Comparison of ENCODE assay signal across 11 mouse cellular contexts in genomic region chr1:44216352-44217116, GRCm38 (mm10). TPM values are rescaled to one million over a fixed set of nuclear protein-coding genes. Genes with fewer than 3 reads are reported as not detected.
A peak's percentile ranks its signal among the peaks of the same experiment; 100 is the strongest.
DNase-seq lines count a peak whose midpoint lies in the region; ATAC-seq lines count a peak whose summit lies in the region.
"Had no signal": no experiment of that assay in that cellular context is flagged by ENCODE, and none has a peak within 500 bp of the region (broad histone marks: within the 10 kb centered on the region; RNA-seq: fewer than 3 reads in every experiment).

No protein-coding gene starts in this region.

- DNase-seq in forebrain, embryonic 14.5 days (ENCODE audit: low spot score) = peak; percentile 61
- no peak for DNase-seq in forebrain, embryonic 10.5 days (ENCODE audit: extremely low spot score, low spot score)
- DNase-seq in kidney, postnatal 10 days = peak; percentile 7
- DNase-seq in kidney, adult 8-10 months = no peak
- peak; percentile 61 for DNase-seq in lung, postnatal 25 days (ENCODE audit: low spot score)
- DNase-seq in liver, embryonic 11.5 days (ENCODE audit: low spot score) = no peak
- DNase-seq: B cell, adult 2 months had no signal

- H3K9ac ChIP-seq in forebrain, embryonic 14.5 days (ENCODE audit: low read length) = no peak overlapping the region
- no peak overlapping the region for H3K9ac ChIP-seq in heart, embryonic 16.5 days (ENCODE audit: low read length)
- no peak overlapping the region for H3K9ac ChIP-seq in liver, embryonic 11.5 days (ENCODE audit: low read depth, low read length)
- H3K9ac ChIP-seq: liver, embryonic 15.5 days had no signal

- no peaks in the 10 kb centered on the region for H3K27me3 ChIP-seq in forebrain, embryonic 14.5 days (replicated peaks; ENCODE audit: control insufficient read depth, insufficient read depth, low read length)
- H3K27me3 ChIP-seq in forebrain, embryonic 10.5 days (ENCODE audit: poor library complexity, severe bottlenecking) = no peaks in the 10 kb centered on the region
- H3K27me3 ChIP-seq in heart, embryonic 16.5 days (ENCODE audit: control insufficient read depth, insufficient read depth, low read length) = no peaks in the 10 kb centered on the region
- H3K27me3 ChIP-seq in liver, embryonic 11.5 days (replicated peaks; ENCODE audit: control insufficient read depth, insufficient read depth, low read length) = no peaks in the 10 kb centered on the region
- H3K27me3 ChIP-seq: liver, embryonic 15.5 days had no signal

- no peaks in the 10 kb centered on the region for H3K9me3 ChIP-seq in forebrain, embryonic 14.5 days (replicated peaks; ENCODE audit: control insufficient read depth, low read length)
- H3K9me3 ChIP-seq in forebrain, embryonic 10.5 days = no peaks in the 10 kb centered on the region
- H3K9me3 ChIP-seq in heart, embryonic 16.5 days (replicated peaks; ENCODE audit: control insufficient read depth, low read length) = no peaks in the 10 kb centered on the region
- no peaks in the 10 kb centered on the region for H3K9me3 ChIP-seq in liver, embryonic 11.5 days (ENCODE audit: control insufficient read depth, low read length)
- H3K9me3 ChIP-seq: liver, embryonic 15.5 days had no signal

- no peaks in the 10 kb centered on the region for H3K4me1 ChIP-seq in forebrain, embryonic 14.5 days (ENCODE audit: control insufficient read depth, insufficient read depth, low read length)
- H3K4me1 ChIP-seq in forebrain, embryonic 10.5 days = no peaks in the 10 kb centered on the region
- peaks cover 7% of the 10 kb centered on the region; the same call in 1 of the 2 replicates for H3K4me1 ChIP-seq in heart, embryonic 16.5 days (ENCODE audit: control insufficient read depth, insufficient read depth, low read length)
- H3K4me1 ChIP-seq in liver, embryonic 11.5 days (replicated peaks; ENCODE audit: control insufficient read depth, insufficient read depth, low read length) = no peaks in the 10 kb centered on the region
- H3K4me1 ChIP-seq: liver, embryonic 15.5 days had no signal

- H3K27ac ChIP-seq in forebrain, embryonic 14.5 days (ENCODE audit: low read depth, low read length) = no peak overlapping the region
- no peak overlapping the region for H3K27ac ChIP-seq in forebrain, embryonic 10.5 days
- H3K27ac ChIP-seq in heart, embryonic 16.5 days (ENCODE audit: low read length) = peak overlapping the region; percentile 43; the same call in 1 of the 2 replicates
- no peak overlapping the region for H3K27ac ChIP-seq in liver, embryonic 11.5 days (ENCODE audit: low read depth, low read length)
- H3K27ac ChIP-seq: liver, embryonic 15.5 days had no signal

- H3K36me3 ChIP-seq in forebrain, embryonic 14.5 days (ENCODE audit: control insufficient read depth, insufficient read depth, low read length) = no peaks in the 10 kb centered on the region
- no peaks in the 10 kb centered on the region for H3K36me3 ChIP-seq in forebrain, embryonic 10.5 days (replicated peaks)
- no peaks in the 10 kb centered on the region for H3K36me3 ChIP-seq in heart, embryonic 16.5 days (ENCODE audit: control insufficient read depth, insufficient read depth)
- no peaks in the 10 kb centered on the region for H3K36me3 ChIP-seq in liver, embryonic 11.5 days (ENCODE audit: control insufficient read depth, insufficient read depth, low read length)
- H3K36me3 ChIP-seq: liver, embryonic 15.5 days had no signal

- no peak overlapping the region for H3K4me2 ChIP-seq in forebrain, embryonic 14.5 days (ENCODE audit: low read length)
- H3K4me2 ChIP-seq in heart, embryonic 16.5 days (ENCODE audit: low read depth, low read length) = no peak overlapping the region
- H3K4me2 ChIP-seq in liver, embryonic 11.5 days = no peak overlapping the region
- H3K4me2 ChIP-seq: liver, embryonic 15.5 days had no signal

- no peak overlapping the region for H3K4me3 ChIP-seq in forebrain, embryonic 14.5 days (ENCODE audit: low read depth, low read length)
- H3K4me3 ChIP-seq in forebrain, embryonic 10.5 days = no peak overlapping the region
- no peak overlapping the region for H3K4me3 ChIP-seq in heart, embryonic 16.5 days (ENCODE audit: low read length)
- H3K4me3 ChIP-seq in liver, embryonic 11.5 days (ENCODE audit: low read depth, low read length) = no peak overlapping the region
- H3K4me3 ChIP-seq: liver, embryonic 15.5 days had no signal

- 71% methylated on average over 2 of the region's 2 CpGs for WGBS in forebrain, embryonic 14.5 days
- 81% methylated on average over 2 of the region's 2 CpGs for WGBS in forebrain, embryonic 10.5 days
- WGBS in heart, embryonic 16.5 days = 23% methylated on average over 2 of the region's 2 CpGs
- 69% methylated on average over 2 of the region's 2 CpGs for WGBS in liver, embryonic 11.5 days

- ATAC-seq in forebrain, embryonic 14.5 days = peak; percentile 42; the same call in 1 of the 2 replicates
- peak; percentile 37; the same call in 1 of the 2 replicates for ATAC-seq in heart, embryonic 16.5 days (replicated peaks; ENCODE audit: extremely low read depth, insufficient read depth, low FRiP score)
- ATAC-seq in liver, embryonic 11.5 days (replicated peaks; ENCODE audit: low FRiP score) = no peak
- ATAC-seq in activated CD4-positive, CD25-positive, alpha-beta regulatory T cell, adult 4 months = no peak

RNA-seq across cellular contexts. Expression of gene Mettl21e, which starts 2.2 kb away (rescaled TPM):
- 0.06 TPM in 1 of 2 replicates, not detected in the other for polyA plus RNA-seq in forebrain, embryonic 14.5 days (2014; fragmentation: Nextera tagmentation; extraction: Ambion mirVana)
- polyA plus RNA-seq in forebrain, embryonic 10.5 days (2016; fragmentation: Nextera tagmentation; extraction: Ambion mirVana) = not detected in 2 replicates
- 0.21 and 0.41 TPM in 2 replicates for polyA plus RNA-seq in heart, embryonic 16.5 days (2015; fragmentation: Nextera tagmentation; extraction: Ambion mirVana)
- polyA plus RNA-seq in liver, embryonic 11.5 days (2014; fragmentation: Nextera tagmentation; extraction: Ambion mirVana) = not detected in 2 replicates
- polyA plus RNA-seq in activated CD4-positive, CD25-positive, alpha-beta regulatory T cell, adult 4 months (2017; shearing (Covaris generic)) = not detected
- polyA plus RNA-seq: cortical plate, adult 2 months had no signal

Comparison
In these comparisons a context has a peak if more than half of its experiments do, and no peak if none do; other contexts are left out.
1. DNase-seq: peak in forebrain, embryonic 14.5 days (single experiment), kidney, postnatal 10 days (single experiment) and lung, postnatal 25 days (single experiment); none in forebrain, embryonic 10.5 days (single experiment), kidney, adult 8-10 months (0 of 2) and liver, embryonic 11.5 days (single experiment).
2. ATAC-seq: peak in forebrain, embryonic 14.5 days (single experiment) and heart, embryonic 16.5 days (single experiment); none in liver, embryonic 11.5 days (single experiment) and activated CD4-positive, CD25-positive, alpha-beta regulatory T cell, adult 4 months (single experiment).